Mouse (Mus musculus) stomach, postnatal 0 days (tissue): ENCODE measurements around the gene Lat2.

Source experiments
- CTCF ChIP-seq: IDR thresholded peaks from 2 replicates; pipeline ENCODE4 v1.5.1; 2016; ENCODE audit warnings: antibody characterized with exemption, low read depth, mild to moderate bottlenecking, moderate library complexity
- EP300 ChIP-seq: optimal IDR thresholded peaks from 2 replicates; pipeline ENCODE3; 2016; ENCODE audit warnings: antibody characterized with exemption

- TF ChIP-seq EP300 (no peak), CTCF (no peak)
Measured at GRCm38 (mm10) chr5:134630835-134631234, 16.0 kb upstream of the Lat2 start.
